Mouse (Mus musculus): ENCODE measurements around the gene Rnf185. TPM values are rescaled to one million over a fixed set of nuclear protein-coding genes. Genes with fewer than 3 reads are reported as not detected.

The Rnf185 gene
- polyA plus RNA-seq, 1 experiment from 2014 or later, result 32.8 TPM

DNA sequence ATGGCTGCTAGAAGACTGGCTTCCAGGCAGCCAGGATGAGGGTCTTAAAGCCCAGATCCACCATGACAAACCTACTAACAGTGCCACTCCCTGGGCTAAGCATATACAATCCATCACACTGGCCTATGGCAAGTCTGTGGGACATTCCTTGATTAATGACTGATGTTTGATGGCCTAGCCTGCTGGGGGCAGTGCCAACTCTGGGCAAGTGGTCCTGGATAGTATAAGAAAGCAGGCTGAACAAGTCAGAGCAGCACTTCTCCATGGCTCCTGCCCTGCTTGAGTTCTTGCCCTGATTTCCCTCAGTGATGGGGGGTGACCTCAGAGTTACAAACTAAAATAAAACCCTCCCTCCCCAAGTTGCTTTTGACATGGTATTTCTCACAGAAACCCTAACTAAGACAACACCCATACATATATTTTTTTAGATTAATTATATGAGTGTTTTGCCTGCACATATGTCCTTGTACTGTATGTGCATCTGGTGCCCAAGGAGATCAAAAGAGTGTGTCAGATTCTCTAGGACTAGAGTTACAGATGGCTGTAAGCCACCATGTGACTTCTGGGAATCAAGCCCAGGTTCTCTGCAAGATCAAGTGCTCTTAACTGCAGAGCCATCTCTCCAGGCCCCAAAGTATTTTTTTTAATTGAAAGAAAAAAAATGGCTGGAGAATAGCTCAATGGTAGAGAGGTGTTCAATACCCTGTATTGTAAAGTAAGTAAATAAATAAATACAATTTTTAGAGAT is 10.3 kb downstream of the Rnf185 start:
- Histone ChIP-seq H3K4me1 (no peaks in the 10 kb centered on the region), H3K4me3 (no peak overlapping the region), H3K27ac (no peak overlapping the region), H3K36me3 (no peaks in the 10 kb centered on the region), H3K27me3 (no peaks in the 10 kb centered on the region), H3K4me2 (no peak overlapping the region), H3K9me3 (no peaks in the 10 kb centered on the region), H3K9ac (no peak overlapping the region)
- ATAC-seq (ENCODE audit: insufficient number of reproducible peaks, low FRiP score, low TSS enrichment, low read depth), result no peak

DNA sequence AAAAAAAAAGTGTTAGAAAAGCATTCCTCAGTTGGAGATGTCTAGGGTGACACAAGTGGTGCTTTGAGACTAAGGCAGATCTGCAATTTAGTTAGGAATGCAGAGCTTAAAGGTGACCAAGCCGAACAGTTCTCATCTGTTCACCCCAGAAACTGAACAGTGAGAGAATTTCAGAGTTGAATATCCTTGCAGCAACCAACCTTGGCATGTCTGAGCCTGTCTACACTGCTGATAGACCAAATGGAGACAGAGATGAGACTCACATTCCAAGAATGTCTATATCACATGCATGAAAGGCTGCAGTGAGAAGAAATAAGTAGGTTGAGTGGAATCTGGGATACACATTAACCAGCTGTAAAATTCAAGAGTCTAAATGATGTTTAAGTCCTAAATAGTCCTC is 14.5 kb downstream of the Rnf185 start:
- Histone ChIP-seq H3K27ac (no peak overlapping the region), H3K36me3 (no peaks in the 10 kb centered on the region), H3K4me3 (no peak overlapping the region), H3K4me1 (no peaks in the 10 kb centered on the region), H3K27me3 (no peaks in the 10 kb centered on the region), H3K9ac (no peak overlapping the region), H3K9me3 (no peaks in the 10 kb centered on the region), H3K4me2 (no peak overlapping the region)
- ATAC-seq (ENCODE audit: insufficient number of reproducible peaks, low FRiP score, low TSS enrichment, low read depth), result no peak
- 68% methylated on average over 1 of the region's 1 CpGs for WGBS

DNA sequence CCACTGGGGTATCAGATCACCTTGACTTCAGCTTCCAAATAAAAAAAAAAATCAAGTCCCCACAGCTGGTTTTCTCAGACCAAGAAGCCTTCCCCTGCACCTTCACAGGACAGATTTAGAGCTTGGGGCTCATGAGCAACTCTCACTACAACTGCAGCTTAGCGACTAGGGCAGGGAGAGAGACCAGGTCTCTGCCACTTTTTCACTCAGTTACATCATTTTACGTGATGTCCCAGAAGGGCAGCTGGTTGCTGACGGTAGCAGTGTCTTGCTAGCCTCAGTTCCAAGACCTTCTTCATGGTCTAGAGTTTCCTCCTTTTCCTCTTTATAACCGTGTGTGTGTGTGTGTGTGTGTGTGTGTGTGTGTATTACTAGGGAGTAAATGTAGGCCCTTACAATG is 18.4 kb downstream of the Rnf185 start:
- ATAC-seq (ENCODE audit: insufficient number of reproducible peaks, low FRiP score, low TSS enrichment, low read depth), result no peak

DNA sequence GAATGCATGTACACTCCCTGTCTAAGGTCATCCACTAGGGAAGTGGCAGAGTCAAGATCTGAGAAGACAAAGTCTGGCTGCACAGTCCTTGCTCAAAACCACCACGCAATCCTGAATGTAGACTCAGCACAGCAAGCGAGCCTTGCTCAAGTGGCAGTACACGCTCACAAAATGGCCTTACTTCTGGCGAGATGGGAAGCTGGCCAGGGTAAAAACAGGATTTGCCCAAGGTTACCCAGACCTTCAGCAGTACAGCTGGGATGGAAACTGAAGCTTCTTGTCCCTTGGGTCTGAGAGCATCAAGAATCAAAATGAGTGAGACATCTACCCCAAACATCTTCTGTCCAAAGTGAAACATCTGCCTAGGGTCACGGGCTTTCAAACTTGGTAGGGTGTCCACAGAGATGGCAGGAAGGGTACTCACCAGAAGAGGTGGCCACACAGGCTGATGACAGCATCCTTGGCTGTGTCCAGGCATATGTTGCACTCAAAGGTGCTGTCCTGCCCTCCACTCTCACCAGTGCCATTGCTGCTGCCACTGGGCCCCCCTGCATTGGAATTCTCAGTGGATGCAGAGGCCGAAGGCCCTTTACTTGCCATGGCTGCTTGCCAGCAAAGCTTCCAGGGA is 20.1 kb downstream of the Rnf185 start:
- no peak overlapping the region for H3K9ac ChIP-seq
- no peak overlapping the region for H3K27ac ChIP-seq
- H3K36me3 ChIP-seq, result no peaks in the 10 kb centered on the region
- no peaks in the 10 kb centered on the region for H3K27me3 ChIP-seq
- no peak overlapping the region for H3K4me2 ChIP-seq
- WGBS, result 85% methylated on average over 6 of the region's 6 CpGs
- H3K4me1 ChIP-seq, result no peaks in the 10 kb centered on the region
- ATAC-seq (ENCODE audit: insufficient number of reproducible peaks, low FRiP score, low TSS enrichment, low read depth), result no peak
- no peaks in the 10 kb centered on the region for H3K9me3 ChIP-seq
- no peak overlapping the region for H3K4me3 ChIP-seq

More for the DNA sequence above, 18.4 kb downstream of the Rnf185 start:
- Histone ChIP-seq H3K27ac (no peak overlapping the region), H3K4me3 (no peak overlapping the region), H3K9ac (no peak overlapping the region), H3K36me3 (no peaks in the 10 kb centered on the region), H3K27me3 (no peaks in the 10 kb centered on the region), H3K9me3 (no peaks in the 10 kb centered on the region), H3K4me2 (no peak overlapping the region), H3K4me1 (no peaks in the 10 kb centered on the region)
- 75% methylated on average over 4 of the region's 4 CpGs for WGBS

DNA sequence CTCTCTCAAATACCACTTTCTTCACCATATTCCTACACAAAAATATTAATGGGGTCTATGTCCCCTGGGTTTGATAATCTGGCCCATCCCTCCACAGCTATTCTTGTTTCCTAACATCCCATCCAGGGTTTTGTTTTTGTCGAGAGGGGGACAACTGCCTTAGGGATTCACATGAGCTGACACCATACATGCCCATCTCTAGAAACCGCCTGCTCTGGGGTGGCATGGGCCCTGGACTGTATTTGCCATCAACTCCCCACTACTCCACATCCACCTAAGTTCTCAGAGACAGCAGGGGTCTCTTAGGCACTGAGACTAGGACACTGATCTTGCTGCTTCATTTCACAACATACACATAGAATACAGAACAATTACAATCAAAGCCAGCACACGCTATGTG is 20.6 kb downstream of the Rnf185 start:
- no peak for ATAC-seq (ENCODE audit: insufficient number of reproducible peaks, low FRiP score, low TSS enrichment, low read depth)
- Histone ChIP-seq H3K9ac (no peak overlapping the region), H3K4me1 (no peaks in the 10 kb centered on the region), H3K27me3 (no peaks in the 10 kb centered on the region), H3K4me3 (no peak overlapping the region), H3K9me3 (no peaks in the 10 kb centered on the region), H3K36me3 (peaks cover 4% of the 10 kb centered on the region; the same call in 1 of the 2 replicates), H3K27ac (no peak overlapping the region), H3K4me2 (no peak overlapping the region)
- 91% methylated on average over 3 of the region's 3 CpGs for WGBS

DNA sequence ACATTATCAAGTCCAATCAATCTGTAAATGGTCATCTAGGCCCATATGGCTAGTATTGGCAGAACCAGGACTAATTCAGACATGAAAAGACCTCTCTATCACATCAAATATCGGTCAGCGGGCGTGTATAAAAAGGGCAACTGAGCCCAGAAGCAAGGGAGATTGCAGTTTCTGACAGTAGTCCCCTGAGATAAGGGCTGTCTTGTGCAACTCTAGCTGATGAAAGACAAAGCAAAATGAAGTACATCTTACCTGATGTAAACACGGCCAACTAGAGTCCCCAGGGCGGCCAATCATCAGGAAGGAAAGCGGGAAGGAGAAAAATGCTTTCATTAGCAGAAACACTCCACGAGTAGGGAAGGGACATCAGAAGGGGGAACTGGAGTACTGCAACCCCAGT is 23.5 kb downstream of the Rnf185 start:
- no peak overlapping the region for H3K4me2 ChIP-seq
- ATAC-seq (ENCODE audit: insufficient number of reproducible peaks, low FRiP score, low TSS enrichment, low read depth), result no peak
- no peak overlapping the region for H3K9ac ChIP-seq
- no peaks in the 10 kb centered on the region for H3K27me3 ChIP-seq
- no peaks in the 10 kb centered on the region for H3K9me3 ChIP-seq
- no peak overlapping the region for H3K27ac ChIP-seq
- H3K36me3 ChIP-seq, result peaks cover 29% of the 10 kb centered on the region
- H3K4me3 ChIP-seq, result no peak overlapping the region
- no peaks in the 10 kb centered on the region for H3K4me1 ChIP-seq
- 82% methylated on average over 7 of the region's 7 CpGs for WGBS

DNA sequence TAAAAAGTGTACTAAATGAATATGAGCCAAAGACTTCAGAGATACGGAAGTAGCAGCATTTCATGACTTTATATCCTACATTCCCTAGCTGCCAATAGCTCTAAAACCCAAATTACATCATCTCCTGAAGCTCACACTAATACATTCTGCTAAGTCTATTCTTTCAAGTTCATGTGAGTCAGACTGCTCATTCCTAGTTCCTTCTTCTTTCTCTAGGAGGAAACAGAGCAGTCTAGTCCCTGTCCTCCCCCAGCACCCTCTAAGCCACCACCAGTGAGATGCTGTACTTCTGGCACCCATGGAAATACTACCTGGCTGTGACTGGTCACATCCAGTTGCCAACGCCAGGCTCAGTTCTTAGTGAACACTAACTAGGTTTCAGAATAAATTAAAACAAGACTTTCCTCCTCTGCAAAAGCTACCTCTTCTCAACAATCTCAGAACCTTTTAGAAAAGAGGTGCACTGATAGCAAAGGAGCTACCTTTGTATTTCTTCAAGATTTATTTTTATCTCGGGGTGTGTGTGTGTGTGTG is 24.4 kb downstream of the Rnf185 start:
- 70% methylated on average over 3 of the region's 3 CpGs for WGBS
- no peak for ATAC-seq (ENCODE audit: insufficient number of reproducible peaks, low FRiP score, low TSS enrichment, low read depth)
- no peak overlapping the region for H3K9ac ChIP-seq

DNA sequence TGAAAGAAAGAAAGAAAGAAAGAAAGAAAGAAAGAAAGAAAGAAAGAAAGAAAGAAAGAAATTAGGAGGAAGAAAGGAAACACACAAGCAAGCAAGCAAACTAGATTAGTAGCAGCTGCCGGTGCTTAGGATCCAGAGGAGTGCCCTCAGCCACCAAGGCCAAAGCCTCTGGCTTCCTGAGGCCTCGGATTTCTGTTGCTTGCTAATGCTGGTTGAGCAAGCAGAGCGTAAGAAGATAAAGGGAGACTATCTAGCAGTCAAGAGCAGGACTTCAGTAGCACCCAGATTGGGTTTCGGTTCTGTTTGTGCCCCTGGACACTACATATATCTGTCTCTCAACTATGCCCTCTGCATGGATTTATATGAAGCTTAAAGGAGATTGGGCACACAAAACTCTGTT is 29.9 kb downstream of the Rnf185 start:
- Histone ChIP-seq H3K27ac (no peak overlapping the region), H3K27me3 (no peaks in the 10 kb centered on the region), H3K4me2 (no peak overlapping the region), H3K4me3 (no peak overlapping the region), H3K4me1 (no peaks in the 10 kb centered on the region), H3K36me3 (peaks cover 60% of the 10 kb centered on the region), H3K9ac (no peak overlapping the region), H3K9me3 (no peaks in the 10 kb centered on the region)
- 83% methylated on average over 4 of the region's 4 CpGs for WGBS
- no peak for ATAC-seq (ENCODE audit: insufficient number of reproducible peaks, low FRiP score, low TSS enrichment, low read depth)

More for the DNA sequence above, 24.4 kb downstream of the Rnf185 start:
- Histone ChIP-seq H3K4me3 (no peak overlapping the region), H3K4me2 (no peak overlapping the region), H3K9me3 (no peaks in the 10 kb centered on the region), H3K27ac (no peak overlapping the region), H3K27me3 (no peaks in the 10 kb centered on the region), H3K4me1 (no peaks in the 10 kb centered on the region), H3K36me3 (peaks cover 33% of the 10 kb centered on the region)

DNA sequence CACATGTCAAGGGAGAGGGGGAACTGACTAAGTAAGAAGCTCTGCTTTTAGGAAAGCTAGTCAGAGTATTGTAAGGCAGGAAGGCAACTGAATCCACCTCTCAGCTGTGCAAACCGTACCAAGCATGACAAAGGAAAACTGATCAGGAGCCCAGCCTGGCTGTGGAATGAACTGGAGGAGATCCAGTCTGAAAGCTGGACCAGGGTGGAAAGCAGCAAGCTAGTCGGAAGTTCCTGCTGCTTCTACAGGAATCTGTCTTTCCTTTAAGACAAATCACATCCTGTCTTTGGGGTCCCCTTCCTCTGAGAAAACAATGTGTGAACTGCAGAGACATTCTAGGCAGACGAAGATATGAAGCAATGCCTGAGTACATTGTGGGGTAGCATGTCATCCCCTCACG is 33.4 kb downstream of the Rnf185 start:
- ATAC-seq (ENCODE audit: insufficient number of reproducible peaks, low FRiP score, low TSS enrichment, low read depth), result no peak
- no peak overlapping the region for H3K27ac ChIP-seq

DNA sequence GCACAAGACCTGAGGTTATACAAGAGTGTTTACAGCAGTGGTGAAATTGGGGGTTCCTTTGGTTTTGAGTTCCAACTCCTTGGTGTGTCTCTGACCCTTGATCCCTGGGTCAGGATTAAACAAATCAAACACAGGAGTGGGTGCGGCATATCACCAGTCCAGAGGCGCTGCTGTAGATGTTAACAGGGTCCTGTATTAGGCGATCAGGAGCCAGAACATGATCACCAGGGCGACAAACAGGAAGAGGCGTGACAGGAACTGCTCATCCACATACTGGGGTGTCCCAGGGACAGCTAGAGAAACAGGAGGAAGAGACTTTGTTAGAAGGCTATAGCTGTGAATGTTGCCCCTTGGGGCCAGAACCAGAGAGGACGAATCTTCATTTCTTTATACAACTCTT is 34.4 kb downstream of the Rnf185 start:
- WGBS, result 78% methylated on average over 6 of the region's 6 CpGs
- H3K9me3 ChIP-seq, result no peaks in the 10 kb centered on the region
- H3K4me2 ChIP-seq, result no peak overlapping the region
- H3K9ac ChIP-seq, result no peak overlapping the region
- H3K27ac ChIP-seq, result no peak overlapping the region
- no peak for ATAC-seq (ENCODE audit: insufficient number of reproducible peaks, low FRiP score, low TSS enrichment, low read depth)
- peaks cover 56% of the 10 kb centered on the region for H3K36me3 ChIP-seq
- no peaks in the 10 kb centered on the region for H3K27me3 ChIP-seq
- no peaks in the 10 kb centered on the region for H3K4me1 ChIP-seq
- no peak overlapping the region for H3K4me3 ChIP-seq

More for the DNA sequence above, 33.4 kb downstream of the Rnf185 start:
- WGBS, result 79% methylated on average over 4 of the region's 4 CpGs
- Histone ChIP-seq H3K4me3 (no peak overlapping the region), H3K9ac (no peak overlapping the region), H3K27me3 (no peaks in the 10 kb centered on the region), H3K4me2 (no peak overlapping the region), H3K9me3 (no peaks in the 10 kb centered on the region), H3K36me3 (peaks cover 60% of the 10 kb centered on the region), H3K4me1 (no peaks in the 10 kb centered on the region)

DNA sequence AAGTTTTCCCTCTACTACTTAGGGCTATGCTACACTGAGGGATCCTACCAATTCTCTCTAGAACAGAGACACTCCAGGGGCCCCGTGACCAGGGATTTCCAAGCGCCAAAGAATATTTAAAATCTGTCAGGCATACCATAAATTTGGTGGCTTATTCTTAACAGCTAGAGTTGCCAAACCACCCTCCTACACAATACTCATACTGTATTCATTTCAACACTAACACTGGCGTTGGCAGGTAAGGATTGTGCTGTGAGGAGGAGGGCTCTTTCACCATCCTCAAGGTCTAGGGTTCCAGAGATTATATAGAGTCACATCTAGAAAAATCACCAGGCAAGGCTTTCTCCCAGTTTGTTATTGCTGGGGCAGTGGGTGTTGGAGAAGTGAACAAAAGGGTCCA is 35.8 kb downstream of the Rnf185 start:
- H3K27ac ChIP-seq, result no peak overlapping the region
- no peaks in the 10 kb centered on the region for H3K27me3 ChIP-seq
- no peak overlapping the region for H3K4me3 ChIP-seq
- H3K4me1 ChIP-seq, result no peaks in the 10 kb centered on the region
- H3K36me3 ChIP-seq, result peaks cover 50% of the 10 kb centered on the region
- no peak overlapping the region for H3K9ac ChIP-seq
- no peak for ATAC-seq (ENCODE audit: insufficient number of reproducible peaks, low FRiP score, low TSS enrichment, low read depth)
- no peak overlapping the region for H3K4me2 ChIP-seq
- no peaks in the 10 kb centered on the region for H3K9me3 ChIP-seq
- 88% methylated on average over 3 of the region's 3 CpGs for WGBS

DNA sequence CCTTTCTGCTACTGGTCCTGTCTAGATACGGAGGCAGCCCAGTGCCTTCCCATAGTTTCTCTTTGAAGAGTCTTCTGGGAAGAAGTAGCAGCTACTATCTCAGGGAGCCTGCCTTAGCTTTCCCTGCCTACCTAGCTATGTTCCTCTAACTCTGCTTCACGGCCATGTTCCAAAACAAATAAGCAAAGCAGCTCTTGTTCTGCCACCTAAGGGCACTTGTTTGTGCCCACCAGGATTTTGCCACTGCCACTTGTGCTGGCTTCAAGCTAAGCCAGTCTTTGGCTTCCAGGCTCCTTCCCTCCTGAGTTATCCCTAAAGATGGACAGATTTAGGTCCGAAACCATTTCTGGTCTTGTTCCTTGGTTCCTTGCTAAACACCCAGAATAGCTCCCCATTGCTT is 40.1 kb downstream of the Rnf185 start:
- Histone ChIP-seq H3K9me3 (no peaks in the 10 kb centered on the region), H3K27me3 (no peaks in the 10 kb centered on the region), H3K36me3 (peaks cover 27% of the 10 kb centered on the region), H3K4me2 (no peak overlapping the region), H3K27ac (no peak overlapping the region), H3K4me1 (peaks cover 13% of the 10 kb centered on the region; the same call in 1 of the 2 replicates), H3K4me3 (no peak overlapping the region), H3K9ac (no peak overlapping the region)
- ATAC-seq (ENCODE audit: insufficient number of reproducible peaks, low FRiP score, low TSS enrichment, low read depth), result no peak
- 79% methylated on average over 3 of the region's 3 CpGs for WGBS

Data from limb, embryonic 15.5 days (tissue).